Comparison of ENCODE assay signal across 30 mouse cellular contexts in genomic region chr4:107436476-107436875, GRCm38 (mm10). TPM values are rescaled to one million over a fixed set of nuclear protein-coding genes. Genes with fewer than 3 reads are reported as not detected.
DNase-seq lines count a peak whose midpoint lies in the region; ATAC-seq lines count a peak whose summit lies in the region.
"Had no signal": no experiment of that assay in that cellular context is flagged by ENCODE, and none has a peak within 500 bp of the region (broad histone marks: within the 10 kb centered on the region; RNA-seq: fewer than 3 reads in every experiment).

No protein-coding gene starts in this region.

- WGBS in kidney, embryonic 14.5 days, result 85% methylated on average over 7 of the region's 7 CpGs
- 79% methylated on average over 7 of the region's 7 CpGs for WGBS in embryonic facial prominence, embryonic 14.5 days

- no peak overlapping the region for H3K4me3 ChIP-seq in kidney, embryonic 14.5 days (ENCODE audit: low read length)
- peak overlapping the region; percentile 68 for H3K4me3 ChIP-seq in embryonic facial prominence, embryonic 14.5 days (ENCODE audit: low read depth, low read length)
- H3K4me3 ChIP-seq: heart, embryonic 15.5 days; layer of hippocampus, adult 2 months; liver, embryonic 13.5 days; stomach, embryonic 15.5 days had no signal

- H3K36me3 ChIP-seq in kidney, embryonic 14.5 days (ENCODE audit: control insufficient read depth, insufficient read depth, low read length), result no peaks in the 10 kb centered on the region
- H3K36me3 ChIP-seq in embryonic facial prominence, embryonic 14.5 days (ENCODE audit: control insufficient read depth, insufficient read depth, low read length), result no peaks in the 10 kb centered on the region
- H3K36me3 ChIP-seq: heart, embryonic 10.5 days; heart, embryonic 15.5 days; hindbrain, embryonic 13.5 days; liver, embryonic 13.5 days; midbrain, embryonic 13.5 days; neural tube, embryonic 13.5 days; stomach, embryonic 15.5 days had no signal

- peaks cover 12% of the 10 kb centered on the region for H3K4me1 ChIP-seq in kidney, embryonic 14.5 days (ENCODE audit: control insufficient read depth, insufficient read depth, low read length)
- peaks cover 12% of the 10 kb centered on the region for H3K4me1 ChIP-seq in embryonic facial prominence, embryonic 14.5 days (ENCODE audit: control insufficient read depth, insufficient read depth, low read length)

- no peak for ATAC-seq in kidney, embryonic 14.5 days (ENCODE audit: low FRiP score, low TSS enrichment)
- ATAC-seq in embryonic facial prominence, embryonic 14.5 days (ENCODE audit: low read depth), result no peak
- ATAC-seq: CD4-positive, CD25-positive, alpha-beta regulatory T cell, adult 4 months; forebrain, embryonic 13.5 days; intestine, postnatal 0 days; lung, postnatal 0 days; midbrain, embryonic 13.5 days had no signal

- H3K4me2 ChIP-seq in kidney, embryonic 14.5 days (replicated peaks; ENCODE audit: low read depth, low read length), result no peak overlapping the region
- peak overlapping the region; percentile 97 for H3K4me2 ChIP-seq in embryonic facial prominence, embryonic 14.5 days (ENCODE audit: low read depth, low read length)
- H3K4me2 ChIP-seq: liver, embryonic 13.5 days had no signal

- no peaks in the 10 kb centered on the region for H3K9me3 ChIP-seq in kidney, embryonic 14.5 days (ENCODE audit: control insufficient read depth, low read length)
- H3K9me3 ChIP-seq in embryonic facial prominence, embryonic 14.5 days (ENCODE audit: control insufficient read depth, low read length), result no peaks in the 10 kb centered on the region
- H3K9me3 ChIP-seq: forebrain, embryonic 13.5 days; heart, embryonic 10.5 days; heart, embryonic 15.5 days; hindbrain, embryonic 13.5 days; liver, embryonic 13.5 days; midbrain, embryonic 13.5 days; neural tube, embryonic 13.5 days; stomach, embryonic 15.5 days had no signal

- H3K9ac ChIP-seq in kidney, embryonic 14.5 days (ENCODE audit: low read depth, low read length), result no peak overlapping the region
- peak overlapping the region; percentile 67 for H3K9ac ChIP-seq in embryonic facial prominence, embryonic 14.5 days (ENCODE audit: low read depth, low read length)
- H3K9ac ChIP-seq: forebrain, embryonic 13.5 days; heart, embryonic 15.5 days; hindbrain, embryonic 13.5 days; liver, embryonic 13.5 days; neural tube, embryonic 13.5 days; stomach, embryonic 15.5 days had no signal

- H3K27me3 ChIP-seq in kidney, embryonic 14.5 days (ENCODE audit: control insufficient read depth, insufficient read depth, low read length), result peaks cover 72% of the 10 kb centered on the region
- peaks cover 66% of the 10 kb centered on the region for H3K27me3 ChIP-seq in embryonic facial prominence, embryonic 14.5 days (replicated peaks; ENCODE audit: control insufficient read depth, insufficient read depth, low read length)

- intact Hi-C loops in heart, postnatal 36 days (cut with DNase I), result no loop called here

- DNase-seq in kidney, adult 18-20 months, result peak; percentile 65
- DNase-seq in embryonic facial prominence, embryonic 14.5 days (ENCODE audit: low spot score), result no peak
- peak; percentile 90 for DNase-seq in kidney, adult 9 months
- DNase-seq in kidney, postnatal 36 days, result peak; percentile 73 to 77
- DNase-seq in heart, postnatal 36 days, result no peak
- DNase-seq in ovary, adult 18-20 months (ENCODE audit: low spot score), result no peak
- DNase-seq in left cerebral cortex, adult 11 months (ENCODE audit: low spot score), result no peak
- DNase-seq: adrenal gland, adult 2 months; adrenal gland, postnatal 36 days; cerebellum, adult 18-20 months; cerebellum, postnatal 14 days; gastrocnemius, postnatal 25 days; heart, adult 11 months; liver, embryonic 13.5 days; lung, adult 18-20 months; retina, postnatal 1 day; right cerebral cortex, postnatal 14 days had no signal

- no peak overlapping the region for H3K27ac ChIP-seq in kidney, embryonic 14.5 days (ENCODE audit: low read depth, low read length)
- H3K27ac ChIP-seq in embryonic facial prominence, embryonic 14.5 days (replicated peaks; ENCODE audit: low read depth, low read length), result no peak overlapping the region
- H3K27ac ChIP-seq: forebrain, embryonic 13.5 days; heart, embryonic 10.5 days; heart, embryonic 15.5 days; hindbrain, embryonic 13.5 days; layer of hippocampus, adult 2 months; liver, embryonic 13.5 days; macrophage; midbrain, embryonic 13.5 days; neural tube, embryonic 13.5 days; stomach, embryonic 15.5 days had no signal

RNA-seq across cellular contexts. Expression of gene Glis1, which starts 2.1 kb away (rescaled TPM):
- 4.0 and 4.3 TPM in 2 replicates for polyA plus RNA-seq in kidney, embryonic 14.5 days (2014; fragmentation: Nextera tagmentation; extraction: Ambion mirVana)
- 10.8 and 12.1 TPM in 2 replicates for polyA plus RNA-seq in embryonic facial prominence, embryonic 14.5 days (2014; fragmentation: Nextera tagmentation; extraction: Ambion mirVana)
- total RNA-seq in heart, postnatal 36 days (2021), result under 1 TPM in 1 of 2 experiments, not detected in 1; 0.28 TPM
- total RNA-seq: gastrocnemius, postnatal 25 days had no signal
- polyA plus RNA-seq: CD4-positive, CD25-positive, alpha-beta regulatory T cell, adult 4 months; macrophage had no signal

Comparison
In these comparisons a context has a peak if more than half of its experiments do, and no peak if none do; other contexts are left out.
1. DNase-seq: peak in kidney, adult 18-20 months (single experiment), kidney, adult 9 months (single experiment) and kidney, postnatal 36 days (2 of 2); none in embryonic facial prominence, embryonic 14.5 days (single experiment), heart, postnatal 36 days (0 of 2), ovary, adult 18-20 months (single experiment) and left cerebral cortex, adult 11 months (single experiment).